Mouse (Mus musculus): Measurements from ENCODE around the gene Hrg. TPM values are rescaled to one million over a fixed set of nuclear protein-coding genes. Genes with fewer than 3 reads are reported as not detected.
"Not testable (repeated sequence)": the region's sequence is repeated elsewhere in the genome, so short reads cannot be mapped to it uniquely, and the experiment has no call there.

Gene Hrg
- polyA plus RNA-seq, 1 experiment from 2014 or later: not detected

- WGBS: 88% methylated on average over 11 of the region's 11 CpGs
- H3K36me3 ChIP-seq: no peaks in the 10 kb centered on the region
- no peak overlapping the region for H3K27ac ChIP-seq
- H3K27me3 ChIP-seq (ENCODE audit: low read depth, poor library complexity, severe bottlenecking): no peaks in the 10 kb centered on the region
- no peaks in the 10 kb centered on the region for H3K4me1 ChIP-seq
- no peaks in the 10 kb centered on the region for H3K9me3 ChIP-seq (replicated peaks)
- DNase-seq (ENCODE audit: low spot score): no peak
- no peak overlapping the region for H3K4me3 ChIP-seq
Observed at GRCm38 (mm10) chr16:22931431-22932200, 19.3 kb upstream of the Hrg start.

- no peak for DNase-seq (ENCODE audit: low spot score)
- no peak overlapping the region for H3K4me3 ChIP-seq
- H3K27ac ChIP-seq: no peak overlapping the region
- H3K4me1 ChIP-seq: no peaks in the 10 kb centered on the region
- H3K36me3 ChIP-seq: no peaks in the 10 kb centered on the region
- H3K9me3 ChIP-seq (replicated peaks): no peaks in the 10 kb centered on the region
- H3K27me3 ChIP-seq (ENCODE audit: low read depth, poor library complexity, severe bottlenecking): no peaks in the 10 kb centered on the region
- 91% methylated on average over 12 of the region's 12 CpGs for WGBS
Observed at GRCm38 (mm10) chr16:22937631-22938030, 13.2 kb upstream of the Hrg start.

GRCm38 (mm10) chr16:22938541-22938940 lies 12.3 kb upstream of the Hrg start:
- Histone ChIP-seq H3K27ac (no peak overlapping the region), H3K9me3 (replicated peaks) (no peaks in the 10 kb centered on the region), H3K4me3 (no peak overlapping the region), H3K27me3 (ENCODE audit: low read depth, poor library complexity, severe bottlenecking) (no peaks in the 10 kb centered on the region), H3K4me1 (no peaks in the 10 kb centered on the region), H3K36me3 (no peaks in the 10 kb centered on the region)
- DNase-seq (ENCODE audit: low spot score): no peak
- WGBS: 92% methylated on average over 2 of the region's 2 CpGs

GRCm38 (mm10) chr16:22939120-22939695 lies 11.7 kb upstream of the Hrg start:
- Histone ChIP-seq H3K4me3 (no peak overlapping the region), H3K4me1 (no peaks in the 10 kb centered on the region), H3K36me3 (no peaks in the 10 kb centered on the region), H3K27me3 (ENCODE audit: low read depth, poor library complexity, severe bottlenecking) (no peaks in the 10 kb centered on the region), H3K27ac (no peak overlapping the region), H3K9me3 (replicated peaks) (no peaks in the 10 kb centered on the region)
- 81% methylated on average over 8 of the region's 8 CpGs for WGBS
- no peak for DNase-seq (ENCODE audit: low spot score)

GRCm38 (mm10) chr16:22941825-22942476 lies 8.9 kb upstream of the Hrg start:
- not testable (repeated sequence) for H3K4me1 ChIP-seq; H3K36me3 ChIP-seq; H3K9me3 ChIP-seq (replicated peaks); H3K27me3 ChIP-seq (ENCODE audit: low read depth, poor library complexity, severe bottlenecking); H3K27ac ChIP-seq; DNase-seq (ENCODE audit: low spot score); H3K4me3 ChIP-seq

GRCm38 (mm10) chr16:22947371-22947770 lies 3.5 kb upstream of the Hrg start:
- Histone ChIP-seq H3K27me3 (ENCODE audit: low read depth, poor library complexity, severe bottlenecking) (no peaks in the 10 kb centered on the region), H3K9me3 (replicated peaks) (no peaks in the 10 kb centered on the region), H3K4me1 (no peaks in the 10 kb centered on the region), H3K4me3 (no peak overlapping the region), H3K27ac (no peak overlapping the region), H3K36me3 (no peaks in the 10 kb centered on the region)
- 91% methylated on average over 2 of the region's 2 CpGs for WGBS
- DNase-seq (ENCODE audit: low spot score): no peak

- Histone ChIP-seq H3K27me3 (ENCODE audit: low read depth, poor library complexity, severe bottlenecking) (no peaks in the 10 kb centered on the region), H3K27ac (no peak overlapping the region), H3K9me3 (replicated peaks) (no peaks in the 10 kb centered on the region), H3K4me1 (0 out of 2 replicates have a peak, but pooled peaks cover 5% of the 10 kb centered on the region), H3K4me3 (no peak overlapping the region), H3K36me3 (no peaks in the 10 kb centered on the region)
- no peak for DNase-seq (ENCODE audit: low spot score)
- WGBS: 41% methylated on average over 4 of the region's 4 CpGs
Observed at GRCm38 (mm10) chr16:22953069-22953468, 2.2 kb downstream of the Hrg start.

GRCm38 (mm10) chr16:22955397-22956084 lies 4.7 kb downstream of the Hrg start:
- Histone ChIP-seq H3K27ac (no peak overlapping the region), H3K9me3 (replicated peaks) (no peaks in the 10 kb centered on the region), H3K36me3 (no peaks in the 10 kb centered on the region), H3K4me1 (0 out of 2 replicates have a peak, but pooled peaks cover 5% of the 10 kb centered on the region), H3K4me3 (no peak overlapping the region), H3K27me3 (ENCODE audit: low read depth, poor library complexity, severe bottlenecking) (no peaks in the 10 kb centered on the region)
- DNase-seq (ENCODE audit: low spot score): no peak
- 76% methylated on average over 13 of the region's 13 CpGs for WGBS

GRCm38 (mm10) chr16:22956085-22956439 lies 5.2 kb downstream of the Hrg start:
- Histone ChIP-seq H3K36me3 (no peaks in the 10 kb centered on the region), H3K27ac (no peak overlapping the region), H3K4me3 (no peak overlapping the region), H3K4me1 (0 out of 2 replicates have a peak, but pooled peaks cover 5% of the 10 kb centered on the region), H3K9me3 (replicated peaks) (no peaks in the 10 kb centered on the region), H3K27me3 (ENCODE audit: low read depth, poor library complexity, severe bottlenecking) (no peaks in the 10 kb centered on the region)
- WGBS: 88% methylated on average over 11 of the region's 11 CpGs
- no peak for DNase-seq (ENCODE audit: low spot score)

- Histone ChIP-seq H3K4me3 (no peak overlapping the region), H3K36me3 (no peaks in the 10 kb centered on the region), H3K27me3 (ENCODE audit: low read depth, poor library complexity, severe bottlenecking) (no peaks in the 10 kb centered on the region), H3K9me3 (replicated peaks) (no peaks in the 10 kb centered on the region), H3K4me1 (no peaks in the 10 kb centered on the region), H3K27ac (no peak overlapping the region)
- no peak for DNase-seq (ENCODE audit: low spot score)
- 96% methylated on average over 8 of the region's 8 CpGs for WGBS
Observed at GRCm38 (mm10) chr16:22961073-22961472, 10.2 kb downstream of the Hrg start.

- H3K36me3 ChIP-seq: no peaks in the 10 kb centered on the region
- DNase-seq (ENCODE audit: low spot score): no peak
- no peaks in the 10 kb centered on the region for H3K4me1 ChIP-seq
- WGBS: 87% methylated on average over 5 of the region's 5 CpGs
- no peak overlapping the region for H3K4me3 ChIP-seq
- H3K27me3 ChIP-seq (ENCODE audit: low read depth, poor library complexity, severe bottlenecking): no peaks in the 10 kb centered on the region
- no peak overlapping the region for H3K27ac ChIP-seq
- no peaks in the 10 kb centered on the region for H3K9me3 ChIP-seq (replicated peaks)
Observed at GRCm38 (mm10) chr16:22962256-22962655, 11.4 kb downstream of the Hrg start.

GRCm38 (mm10) chr16:22963293-22963692 lies 12.4 kb downstream of the Hrg start:
- Histone ChIP-seq H3K4me3 (no peak overlapping the region), H3K36me3 (no peaks in the 10 kb centered on the region), H3K4me1 (no peaks in the 10 kb centered on the region), H3K27me3 (ENCODE audit: low read depth, poor library complexity, severe bottlenecking) (no peaks in the 10 kb centered on the region), H3K9me3 (replicated peaks) (no peaks in the 10 kb centered on the region), H3K27ac (no peak overlapping the region)
- DNase-seq (ENCODE audit: low spot score): no peak
